Mouse (Mus musculus) heart, embryonic 14.5 days (tissue): ENCODE measurements around the gene Unc5c. TPM values are rescaled to one million over a fixed set of nuclear protein-coding genes. Genes with fewer than 3 reads are reported as not detected.

ENCODE experiments used
- ATAC-seq: fragments of 200-750 bp; cut with Nextera tagmentation; 2 replicates; pipeline ENCODE4 v1.8.0; 2017; ENCODE audit warnings: low read depth, moderate TSS enrichment; ENCODE audit not compliant: insufficient number of reproducible peaks, insufficient read depth, low FRiP score
- H3K27ac ChIP-seq, 2 experiments: fragments of 200-500 bp in 1 of 2; fragments of 300-500 bp in 1 of 2; sonication (generic) in 1 of 2; replicated peaks in 1 of 2; 2 replicates each; pipeline ENCODE4 v1.5.1; 2012 to 2014; ENCODE audit warnings: low read depth in 2 of 2, low read length in 2 of 2, control low read depth in 1 of 2, mild to moderate bottlenecking in 1 of 2, mixed read lengths in 1 of 2; ENCODE audit not compliant: control insufficient read depth in 1 of 2, insufficient read depth in 1 of 2
- H3K27me3 ChIP-seq: fragments of 300-500 bp; sonication (generic); 2 replicates; pipeline ENCODE4 v1.6.1; 2014; ENCODE audit warnings: mild to moderate bottlenecking, low read length, control low read depth; ENCODE audit not compliant: control insufficient read depth, insufficient read depth
- H3K36me3 ChIP-seq: fragments of 300-500 bp; sonication (generic); 2 replicates; pipeline ENCODE4 v1.6.1; 2014; ENCODE audit warnings: mild to moderate bottlenecking, control low read depth, low read length, mixed read lengths; ENCODE audit not compliant: control insufficient read depth, insufficient read depth
- H3K4me1 ChIP-seq, 2 experiments: fragments of 200-500 bp in 1 of 2; fragments of 300-500 bp in 1 of 2; sonication (generic) in 1 of 2; 2 replicates each; pipeline ENCODE4 v1.6.1; 2012 to 2014; ENCODE audit warnings: low read length in 2 of 2, control low read depth in 1 of 2, mixed read lengths in 1 of 2; ENCODE audit not compliant: control insufficient read depth in 2 of 2, insufficient read depth in 2 of 2
- H3K4me2 ChIP-seq: fragments of 300-500 bp; sonication (generic); 2 replicates; pipeline ENCODE4 v1.6.1; 2014; ENCODE audit warnings: mild to moderate bottlenecking, low read length
- H3K4me3 ChIP-seq, 2 experiments: fragments of 200-500 bp in 1 of 2; fragments of 300-500 bp in 1 of 2; sonication (generic) in 1 of 2; 2 replicates each; pipeline ENCODE4 v1.5.1; 2012 to 2014; ENCODE audit warnings: low read length in 2 of 2, mild to moderate bottlenecking in 2 of 2, control low read depth in 1 of 2, low read depth in 1 of 2, moderate library complexity in 1 of 2; ENCODE audit not compliant: control insufficient read depth in 1 of 2, insufficient read depth in 1 of 2
- H3K9ac ChIP-seq: fragments of 300-500 bp; sonication (generic); 2 replicates; pipeline ENCODE4 v1.6.1; 2014; ENCODE audit warnings: mild to moderate bottlenecking, low read length
- H3K9me3 ChIP-seq: fragments of 300-500 bp; sonication (generic); 2 replicates; pipeline ENCODE4 v1.6.1; 2016; ENCODE audit warnings: low read length, control low read depth; ENCODE audit not compliant: control insufficient read depth
- WGBS: fragments of 180-500 bp; shearing (Covaris S2); extraction: QIAGEN DNeasy Blood & Tissue Kit; methylation state at CpG from one replicate; pipeline ENCODE4 v1.1.7; 2014; 5-methylcytosine and 5-hydroxymethylcytosine counted together
- polyA plus RNA-seq: library from polyadenylated mRNA; unstranded; fragments of >200 nt; fragmentation: Nextera tagmentation; extraction: Ambion mirVana; gene quantifications from 2 replicates; pipeline ENCODE4 v1.2.1, GENCODE M21; 2014

Gene Unc5c
- polyA plus RNA-seq, 1 experiment from 2014 or later: 3.4 TPM

GRCm38 (mm10) chr3:141473205-141473604 is 8.2 kb downstream of the Unc5c start:
- WGBS: 67% methylated on average over 5 of the region's 5 CpGs
- H3K9ac ChIP-seq: no peak overlapping the region
- no peaks in the 10 kb centered on the region for H3K27me3 ChIP-seq
- no peak overlapping the region for H3K4me3 ChIP-seq
- H3K36me3 ChIP-seq: no peaks in the 10 kb centered on the region
- no peak for ATAC-seq
- no peak overlapping the region for H3K27ac ChIP-seq
- no peaks in the 10 kb centered on the region for H3K9me3 ChIP-seq
- H3K4me2 ChIP-seq: no peak overlapping the region
- peaks cover 0 to 2% of the 10 kb centered on the region in 2 experiments; a peak in 1 of 4 replicates for H3K4me1 ChIP-seq

- peaks cover 0 to 2% of the 10 kb centered on the region in 2 experiments; a peak in 1 of 4 replicates for H3K4me1 ChIP-seq
- H3K27me3 ChIP-seq: no peaks in the 10 kb centered on the region
- H3K9me3 ChIP-seq: no peaks in the 10 kb centered on the region
- H3K4me2 ChIP-seq: no peak overlapping the region
- H3K9ac ChIP-seq: no peak overlapping the region
- 78% methylated on average over 5 of the region's 5 CpGs for WGBS
- no peak overlapping the region for H3K4me3 ChIP-seq
- no peak overlapping the region for H3K27ac ChIP-seq
- no peak for ATAC-seq
- H3K36me3 ChIP-seq: no peaks in the 10 kb centered on the region
Measured at GRCm38 (mm10) chr3:141475389-141475788, 10.4 kb downstream of the Unc5c start.

- peaks cover 0 to 2% of the 10 kb centered on the region in 2 experiments; a peak in 1 of 4 replicates for H3K4me1 ChIP-seq
- WGBS: 44% methylated on average over 6 of the region's 6 CpGs
- no peak overlapping the region for H3K4me3 ChIP-seq
- no peaks in the 10 kb centered on the region for H3K36me3 ChIP-seq
- no peak for ATAC-seq
- H3K27me3 ChIP-seq: no peaks in the 10 kb centered on the region
- no peak overlapping the region for H3K9ac ChIP-seq
- H3K27ac ChIP-seq: no peak overlapping the region
- no peaks in the 10 kb centered on the region for H3K9me3 ChIP-seq
- H3K4me2 ChIP-seq: no peak overlapping the region
Measured at GRCm38 (mm10) chr3:141475919-141476318, 10.9 kb downstream of the Unc5c start.

GRCm38 (mm10) chr3:141476670-141477069 is 11.7 kb downstream of the Unc5c start:
- H3K4me3 ChIP-seq: no peak overlapping the region
- no peak overlapping the region for H3K4me2 ChIP-seq
- peaks cover 0 to 2% of the 10 kb centered on the region in 2 experiments; a peak in 1 of 4 replicates for H3K4me1 ChIP-seq
- no peaks in the 10 kb centered on the region for H3K27me3 ChIP-seq
- no peak overlapping the region for H3K9ac ChIP-seq
- H3K36me3 ChIP-seq: no peaks in the 10 kb centered on the region
- 24% methylated on average over 3 of the region's 3 CpGs for WGBS
- no peak for ATAC-seq
- H3K27ac ChIP-seq: no peak overlapping the region
- H3K9me3 ChIP-seq: no peaks in the 10 kb centered on the region

GRCm38 (mm10) chr3:141482465-141482864 is 17.4 kb downstream of the Unc5c start:
- no peak overlapping the region for H3K4me3 ChIP-seq
- H3K36me3 ChIP-seq: no peaks in the 10 kb centered on the region
- no peaks in the 10 kb centered on the region; a peak in 1 of 4 replicates for H3K4me1 ChIP-seq
- no peak overlapping the region for H3K9ac ChIP-seq
- H3K4me2 ChIP-seq: no peak overlapping the region
- no peaks in the 10 kb centered on the region for H3K27me3 ChIP-seq
- 76% methylated on average over 4 of the region's 4 CpGs for WGBS
- H3K27ac ChIP-seq: no peak overlapping the region
- no peaks in the 10 kb centered on the region for H3K9me3 ChIP-seq
- no peak for ATAC-seq

GRCm38 (mm10) chr3:141483665-141484431 is 18.8 kb downstream of the Unc5c start:
- WGBS: 43% methylated on average over 2 of the region's 2 CpGs
- H3K9ac ChIP-seq: no peak overlapping the region
- H3K27ac ChIP-seq: no peak overlapping the region
- H3K27me3 ChIP-seq: no peaks in the 10 kb centered on the region
- H3K4me2 ChIP-seq: no peak overlapping the region; the same call in 1 of the 2 replicates
- no peaks in the 10 kb centered on the region; a peak in 1 of 4 replicates for H3K4me1 ChIP-seq
- no peaks in the 10 kb centered on the region for H3K36me3 ChIP-seq
- no peak for ATAC-seq
- no peaks in the 10 kb centered on the region for H3K9me3 ChIP-seq
- no peak overlapping the region for H3K4me3 ChIP-seq

- Histone ChIP-seq H3K27me3 (no peaks in the 10 kb centered on the region), H3K9me3 (no peaks in the 10 kb centered on the region), H3K27ac (no peak overlapping the region), H3K4me2 (no peak overlapping the region), H3K4me3 (no peak overlapping the region), H3K36me3 (no peaks in the 10 kb centered on the region), H3K9ac (no peak overlapping the region), H3K4me1 (no peaks in the 10 kb centered on the region; a peak in 1 of 4 replicates)
- ATAC-seq: no peak
- 58% methylated on average over 4 of the region's 4 CpGs for WGBS
Measured at GRCm38 (mm10) chr3:141485218-141485617, 20.2 kb downstream of the Unc5c start.
